Mouse (Mus musculus) embryonic fibroblast, embryonic 13.5 days (primary cell): ENCODE measurements at regions not wholly inside any gene's neighbourhood (a gene's known extent, or its start where the extent isn't known, plus 50 kb on each side); places are given as distances from the start of the nearest gene placed in this dataset.

Experiments
- H3K27ac ChIP-seq: 2 replicates; pipeline ENCODE4 v1.5.1; 2012; ENCODE audit warnings: low read length, control low read depth, inconsistent platforms; ENCODE audit not compliant: insufficient read depth
- H3K4me1 ChIP-seq: 2 replicates; pipeline ENCODE4 v1.6.1; 2011; ENCODE audit warnings: low read length; ENCODE audit not compliant: control insufficient read depth, insufficient read depth
- H3K4me3 ChIP-seq: 2 replicates; pipeline ENCODE4 v1.5.1; 2011; ENCODE audit warnings: mild to moderate bottlenecking, control low read depth, low read length; ENCODE audit not compliant: insufficient read depth
- CTCF ChIP-seq: IDR thresholded peaks from 2 replicates; pipeline ENCODE4 v1.5.1; 2011; ENCODE audit warnings: mild to moderate bottlenecking, control low read depth, low read length, moderate library complexity, borderline replicate concordance; ENCODE audit not compliant: insufficient read depth
- POLR2A ChIP-seq: IDR thresholded peaks from 2 replicates; pipeline ENCODE4 v1.6.1; 2011; ENCODE audit warnings: low read depth, mild to moderate bottlenecking, control low read depth, low read length, moderate library complexity

DNA sequence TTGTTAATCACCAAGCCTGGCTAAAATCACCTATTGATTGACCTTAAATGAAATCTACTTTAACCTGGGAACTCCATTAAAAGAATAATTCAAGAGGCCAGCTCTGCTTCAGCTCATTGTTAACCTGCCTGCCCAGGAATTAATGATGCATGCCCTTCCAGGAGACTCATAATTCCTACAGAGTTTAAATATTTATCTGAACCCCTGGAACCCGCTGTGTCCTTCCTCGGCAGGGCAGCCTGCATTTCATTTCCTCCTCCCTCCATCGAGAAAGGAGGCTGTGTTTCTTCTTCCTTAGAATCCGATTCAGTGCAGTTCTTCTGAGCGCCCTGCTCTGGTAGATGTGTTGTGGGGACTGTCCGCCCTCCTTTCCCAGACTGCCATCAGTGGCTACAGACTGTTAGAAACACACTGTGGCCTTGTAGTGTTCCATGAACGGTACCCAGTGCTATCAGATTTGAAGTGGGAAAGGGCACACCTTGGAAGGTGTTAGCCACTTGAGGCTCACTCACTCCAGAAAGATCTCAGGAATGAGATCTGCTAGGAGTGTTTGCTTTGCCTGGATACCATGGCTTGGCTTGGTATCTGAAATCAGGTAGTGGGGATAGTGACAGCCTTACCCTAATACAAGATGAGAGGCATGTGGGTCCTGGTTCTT, 350.0 kb upstream of the Kazn start:
- H3K4me1 ChIP-seq: no peaks in the 10 kb centered on the region
- H3K4me3 ChIP-seq: no peak overlapping the region
- H3K27ac ChIP-seq: no peak overlapping the region
- no peak for TF ChIP-seq POLR2A
- no peak for TF ChIP-seq CTCF

GRCm38 (mm10) chr4:142588418-142589083, 349.4 kb upstream of the Kazn start:
- no peak for TF ChIP-seq CTCF
- no peak for TF ChIP-seq POLR2A
- Histone ChIP-seq H3K4me3 (no peak overlapping the region), H3K27ac (no peak overlapping the region), H3K4me1 (no peaks in the 10 kb centered on the region)

DNA sequence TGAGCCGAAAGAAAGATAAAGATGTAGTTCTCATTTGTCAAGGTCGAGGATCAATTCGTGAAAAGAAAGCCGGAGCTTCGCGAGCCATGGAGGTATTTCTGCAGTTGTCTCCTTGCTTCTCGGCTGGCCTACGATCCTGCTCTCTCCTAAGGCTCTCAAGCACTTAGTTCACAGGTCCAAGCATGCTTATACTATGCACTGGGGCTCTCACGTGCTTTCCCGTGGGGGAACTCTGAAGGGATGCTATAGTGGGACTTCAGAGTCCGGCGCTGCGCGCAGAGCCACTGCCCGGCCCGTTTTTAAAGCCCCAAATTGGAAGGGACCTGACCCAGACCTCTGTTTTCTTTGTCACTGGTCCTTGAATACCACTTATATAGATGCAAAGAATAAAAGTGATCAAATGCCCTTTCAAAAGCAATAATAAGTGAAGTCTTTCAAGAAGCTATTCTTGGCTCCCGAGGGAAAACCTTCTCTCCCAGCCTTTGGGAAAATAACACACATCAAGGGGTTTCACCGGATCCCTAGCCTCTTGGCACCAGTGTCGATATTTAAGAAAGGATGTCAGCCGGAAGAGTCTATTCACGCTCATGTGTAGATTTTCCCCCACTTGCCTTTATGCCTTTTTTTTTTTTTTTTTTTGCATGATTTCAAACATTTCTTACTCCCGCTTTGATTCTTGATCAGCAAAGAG, 348.3 kb upstream of the Kazn start:
- TF ChIP-seq POLR2A: no peak
- no peak for TF ChIP-seq CTCF
- no peaks in the 10 kb centered on the region for H3K4me1 ChIP-seq
- H3K27ac ChIP-seq: no peak overlapping the region
- no peak overlapping the region for H3K4me3 ChIP-seq

GRCm38 (mm10) chr4:142578536-142578935, 339.3 kb upstream of the Kazn start:
- no peak overlapping the region for H3K4me3 ChIP-seq
- no peak overlapping the region for H3K27ac ChIP-seq
- no peaks in the 10 kb centered on the region for H3K4me1 ChIP-seq
- no peak for TF ChIP-seq POLR2A
- no peak for TF ChIP-seq CTCF

DNA sequence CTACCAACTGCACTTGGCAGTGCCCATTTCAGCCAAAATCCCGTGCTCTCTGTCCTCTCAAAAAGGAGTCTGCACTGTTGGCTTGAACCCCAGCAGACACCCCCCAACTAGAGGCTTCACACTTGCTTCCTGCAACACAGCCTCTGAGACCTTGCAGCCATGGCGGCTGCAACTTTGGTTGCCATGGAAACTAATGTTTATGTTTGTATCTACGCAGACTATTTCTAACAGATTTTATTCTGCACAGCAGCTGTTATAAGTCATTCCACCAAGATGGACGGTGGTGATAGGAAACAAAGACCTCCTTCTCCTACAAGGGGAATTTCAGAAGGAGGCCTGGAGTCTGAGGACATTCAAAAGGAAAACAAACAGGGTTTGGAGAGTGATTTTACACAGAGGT, 338.3 kb upstream of the Kazn start:
- H3K4me3 ChIP-seq: no peak overlapping the region
- TF ChIP-seq POLR2A (no peak), CTCF (no peak)
- no peaks in the 10 kb centered on the region for H3K4me1 ChIP-seq
- no peak overlapping the region for H3K27ac ChIP-seq

- TF ChIP-seq CTCF: no peak
- TF ChIP-seq POLR2A: no peak
These were observed 335.3 kb upstream of the Kazn start for GRCm38 (mm10) chr4:142574528-142574927.

GRCm38 (mm10) chr4:142570712-142571111, 331.5 kb upstream of the Kazn start:
- TF ChIP-seq CTCF: no peak
- no peak for TF ChIP-seq POLR2A
- Histone ChIP-seq H3K4me3 (no peak overlapping the region), H3K4me1 (no peaks in the 10 kb centered on the region), H3K27ac (no peak overlapping the region)

More at GRCm38 (mm10) chr4:142574528-142574927, 335.3 kb upstream of the Kazn start:
- H3K4me3 ChIP-seq: no peak overlapping the region
- no peaks in the 10 kb centered on the region for H3K4me1 ChIP-seq
- no peak overlapping the region for H3K27ac ChIP-seq

DNA sequence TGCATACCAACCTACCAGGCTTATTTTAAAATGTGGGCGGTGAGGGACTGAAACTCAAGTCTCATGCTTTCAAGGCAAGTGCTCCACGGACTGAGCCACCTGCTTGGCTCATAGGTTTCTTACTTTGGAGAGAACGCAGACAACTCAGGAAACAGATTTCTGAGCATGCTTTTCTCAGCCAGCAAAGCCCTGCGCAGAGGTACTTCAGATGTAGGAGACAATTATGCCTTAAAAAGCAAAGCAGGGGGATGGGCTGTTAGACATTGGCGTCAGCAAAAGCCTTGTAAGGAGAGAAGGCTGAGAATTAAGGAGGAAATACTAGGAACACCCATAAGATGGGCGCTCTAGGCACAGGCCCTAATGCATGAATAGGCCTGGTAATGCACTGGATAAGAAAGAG, 329.4 kb upstream of the Kazn start:
- no peak overlapping the region for H3K27ac ChIP-seq
- no peak overlapping the region for H3K4me3 ChIP-seq
- TF ChIP-seq POLR2A (no peak), CTCF (no peak)
- no peaks in the 10 kb centered on the region for H3K4me1 ChIP-seq

GRCm38 (mm10) chr4:142554716-142555115, 315.5 kb upstream of the Kazn start:
- Histone ChIP-seq H3K27ac (no peak overlapping the region), H3K4me1 (no peaks in the 10 kb centered on the region), H3K4me3 (no peak overlapping the region)
- no peak for TF ChIP-seq CTCF
- TF ChIP-seq POLR2A: no peak

DNA sequence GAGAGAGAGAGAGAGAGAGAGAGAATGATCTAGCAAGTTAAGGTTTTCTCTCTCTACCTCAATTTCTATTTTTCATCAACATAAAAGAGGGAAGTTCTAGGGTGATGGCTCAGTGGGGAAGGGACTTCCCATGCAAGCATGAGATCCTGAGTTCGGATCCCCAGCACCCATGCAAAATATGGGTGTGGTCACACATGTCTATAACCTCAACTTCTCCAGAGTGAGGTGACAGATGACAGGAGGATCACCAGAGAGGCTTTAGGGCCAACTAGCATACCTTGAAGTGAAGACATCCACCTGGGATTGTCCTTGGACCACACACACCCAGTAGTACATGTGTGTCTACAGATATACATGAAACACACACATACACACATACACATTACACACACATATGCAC, 306.7 kb upstream of the Kazn start:
- no peaks in the 10 kb centered on the region for H3K4me1 ChIP-seq
- no peak overlapping the region for H3K27ac ChIP-seq
- TF ChIP-seq POLR2A: no peak
- no peak for TF ChIP-seq CTCF
- no peak overlapping the region for H3K4me3 ChIP-seq

- H3K4me3 ChIP-seq: no peak overlapping the region
- TF ChIP-seq CTCF: no peak
- TF ChIP-seq POLR2A: no peak
- H3K27ac ChIP-seq: no peak overlapping the region
- no peaks in the 10 kb centered on the region for H3K4me1 ChIP-seq
These were observed 306.0 kb upstream of the Kazn start for GRCm38 (mm10) chr4:142545187-142545586.
